9 mouse cellular contexts compared by ENCODE assay signal in the genomic region with DNA sequence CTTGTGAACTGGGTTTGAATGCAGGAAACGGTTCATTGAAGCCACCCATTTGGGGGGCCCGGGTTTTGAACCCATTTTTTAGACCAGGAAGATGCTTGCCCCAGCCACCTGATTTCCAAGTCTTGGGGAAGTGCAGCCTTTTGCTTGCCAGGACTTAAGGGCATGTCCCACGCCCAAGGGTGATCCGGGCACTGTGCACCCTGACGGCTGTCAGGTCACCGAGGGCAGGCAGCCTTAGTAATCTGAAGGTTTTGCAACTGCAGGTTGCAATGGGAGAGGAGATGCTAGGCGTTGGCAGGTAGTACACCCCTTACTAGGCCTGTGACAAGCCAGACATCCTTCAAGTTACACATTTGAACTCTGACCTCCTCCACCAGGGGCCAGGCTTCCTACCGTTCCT. TPM values are rescaled to one million over a fixed set of nuclear protein-coding genes. Genes with fewer than 3 reads are reported as not detected.
A peak's percentile ranks its signal among the peaks of the same experiment; 100 is the strongest.
DNase-seq lines count a peak whose midpoint lies in the region; ATAC-seq and TF ChIP-seq lines count a peak whose summit lies in the region.
"Had no signal": no experiment of that assay in that cellular context is flagged by ENCODE, and none has a peak within 500 bp of the region (broad histone marks: within the 10 kb centered on the region; RNA-seq: fewer than 3 reads in every experiment).

No protein-coding gene starts in this region.

- peaks cover 7% of the 10 kb centered on the region for H3K4me1 ChIP-seq in lung, embryonic 16.5 days (replicated peaks; ENCODE audit: control insufficient read depth, insufficient read depth, low read length)
- peaks cover 13% of the 10 kb centered on the region for H3K4me1 ChIP-seq in limb, embryonic 12.5 days (replicated peaks)
- peaks cover 13% of the 10 kb centered on the region for H3K4me1 ChIP-seq in olfactory bulb, adult 2 months (ENCODE audit: control insufficient read depth, insufficient read depth, low read length)

- no peak overlapping the region for H3K27ac ChIP-seq in lung, embryonic 16.5 days (ENCODE audit: low read length)
- H3K27ac ChIP-seq in limb, embryonic 12.5 days = peak overlapping the region; percentile 41; the same call in 1 of the 2 replicates
- no peak overlapping the region for H3K27ac ChIP-seq in olfactory bulb, adult 2 months (ENCODE audit: insufficient read depth, low read depth, low read length)

- no peaks in the 10 kb centered on the region for H3K27me3 ChIP-seq in lung, embryonic 16.5 days (ENCODE audit: control insufficient read depth, insufficient read depth, low read depth, low read length)
- no peaks in the 10 kb centered on the region for H3K27me3 ChIP-seq in limb, embryonic 12.5 days

- peak overlapping the region; percentile 68 for H3K4me3 ChIP-seq in lung, embryonic 16.5 days (ENCODE audit: low read length)
- H3K4me3 ChIP-seq in limb, embryonic 12.5 days (replicated peaks) = peak overlapping the region; percentile 58
- H3K4me3 ChIP-seq in olfactory bulb, adult 2 months (ENCODE audit: insufficient read depth, low read depth, low read length) = peak overlapping the region; percentile 86
- H3K4me3 ChIP-seq: myocyte had no signal

- no peak for TF ChIP-seq CTCF in olfactory bulb, adult 2 months (IDR thresholded peaks at IDR 0.05; ENCODE audit: insufficient read depth, low read depth, low read length)

- no peak for TF ChIP-seq POLR2A in olfactory bulb, adult 2 months (IDR thresholded peaks at IDR 0.05; ENCODE audit: insufficient read depth, low read depth, low read length)

- peak overlapping the region; percentile 74 for H3K9ac ChIP-seq in lung, embryonic 16.5 days (ENCODE audit: low read length)
- H3K9ac ChIP-seq in limb, embryonic 12.5 days (replicated peaks) = peak overlapping the region; percentile 65

- peak overlapping the region; percentile 83 for H3K4me2 ChIP-seq in lung, embryonic 16.5 days (ENCODE audit: low read depth, low read length)
- peak overlapping the region; percentile 73 for H3K4me2 ChIP-seq in limb, embryonic 12.5 days

- 46% methylated on average over 8 of the region's 8 CpGs for WGBS in lung, embryonic 16.5 days
- WGBS in limb, embryonic 12.5 days = 42% methylated on average over 8 of the region's 8 CpGs
- 52% methylated on average over 8 of the region's 8 CpGs for WGBS in olfactory bulb, adult 2 months

- no peak for ATAC-seq in CD4-positive, CD25-positive, alpha-beta regulatory T cell, adult 4 months
- no peak for ATAC-seq in lung, embryonic 16.5 days (ENCODE audit: low read depth)
- no peak for ATAC-seq in limb, embryonic 12.5 days (ENCODE audit: insufficient number of reproducible peaks, insufficient read depth, low FRiP score, low TSS enrichment, low read depth)

- no peaks in the 10 kb centered on the region for H3K36me3 ChIP-seq in lung, embryonic 16.5 days (ENCODE audit: control insufficient read depth, insufficient read depth, low read length)
- H3K36me3 ChIP-seq in limb, embryonic 12.5 days = peaks cover 5% of the 10 kb centered on the region; the same call in 1 of the 2 replicates

- peak; percentile 15 for DNase-seq in CD4-positive, CD25-positive, alpha-beta regulatory T cell, adult 2 months (ENCODE audit: low read depth, low spot score)
- no peak for DNase-seq in lung, postnatal 25 days (ENCODE audit: low spot score)
- DNase-seq in left cerebral cortex, adult 18-20 months (ENCODE audit: low spot score in 2 of 2) = no peak
- DNase-seq in cerebellum, postnatal 4 days (ENCODE audit: low spot score in 2 of 2) = no peak

- H3K9me3 ChIP-seq in lung, embryonic 16.5 days (ENCODE audit: control insufficient read depth, low read length) = no peaks in the 10 kb centered on the region
- H3K9me3 ChIP-seq in limb, embryonic 12.5 days = no peaks in the 10 kb centered on the region

RNA-seq across cellular contexts. Expression of gene Ttc38, which starts 0.5 kb away (rescaled TPM):
- polyA plus RNA-seq in CD4-positive, CD25-positive, alpha-beta regulatory T cell, adult 4 months (2017; shearing (Covaris generic)) = 10 to 100 TPM; 17.6 to 22.4 TPM
- polyA plus RNA-seq in lung, embryonic 16.5 days (2015; fragmentation: Nextera tagmentation; extraction: Ambion mirVana) = 6.4 and 6.8 TPM in 2 replicates
- polyA plus RNA-seq in limb, embryonic 12.5 days (2016; fragmentation: Nextera tagmentation; extraction: Ambion mirVana) = 4.9 and 5.3 TPM in 2 replicates
- polyA plus RNA-seq in olfactory bulb, adult 2 months (2012; ENCODE audit: insufficient read depth, insufficient read length, low replicate concordance, missing spikeins) = not detected in 2 replicates
- total RNA-seq in left cerebral cortex, adult 18-20 months (2021) = 1 to 10 TPM; 5.7 to 9.0 TPM

RNA-seq across cellular contexts. Expression of gene Pkdrej, which starts 11.1 kb away (rescaled TPM):
- not detected for polyA plus RNA-seq in CD4-positive, CD25-positive, alpha-beta regulatory T cell, adult 4 months (2017; shearing (Covaris generic))
- 0.10 and 0.14 TPM in 2 replicates for polyA plus RNA-seq in lung, embryonic 16.5 days (2015; fragmentation: Nextera tagmentation; extraction: Ambion mirVana)
- polyA plus RNA-seq in limb, embryonic 12.5 days (2016; fragmentation: Nextera tagmentation; extraction: Ambion mirVana) = 0.12 and 0.13 TPM in 2 replicates
- polyA plus RNA-seq in olfactory bulb, adult 2 months (2012; ENCODE audit: insufficient read depth, insufficient read length, low replicate concordance, missing spikeins) = not detected in 2 replicates
- 1 to 10 TPM in 1 of 2 experiments, under 1 TPM in 1; 0.94 to 1.0 TPM for total RNA-seq in left cerebral cortex, adult 18-20 months (2021)
- polyA plus RNA-seq: myocyte had no signal

RNA-seq across cellular contexts. Expression of gene Cdpf1, which starts 21.1 kb away (rescaled TPM):
- polyA plus RNA-seq in CD4-positive, CD25-positive, alpha-beta regulatory T cell, adult 4 months (2017; shearing (Covaris generic)) = 10 to 100 TPM; 43.6 to 52.3 TPM
- 33.8 and 43.5 TPM in 2 replicates for polyA plus RNA-seq in lung, embryonic 16.5 days (2015; fragmentation: Nextera tagmentation; extraction: Ambion mirVana)
- polyA plus RNA-seq in limb, embryonic 12.5 days (2016; fragmentation: Nextera tagmentation; extraction: Ambion mirVana) = 22.8 and 24.5 TPM in 2 replicates
- not detected in 2 replicates for polyA plus RNA-seq in olfactory bulb, adult 2 months (2012; ENCODE audit: insufficient read depth, insufficient read length, low replicate concordance, missing spikeins)
- 10 to 100 TPM; 19.3 to 21.3 TPM for total RNA-seq in left cerebral cortex, adult 18-20 months (2021)

RNA-seq across cellular contexts. Expression of gene Gtse1, which starts 26.9 kb away (rescaled TPM):
- 1 to 10 TPM; 3.0 to 7.1 TPM for polyA plus RNA-seq in CD4-positive, CD25-positive, alpha-beta regulatory T cell, adult 4 months (2017; shearing (Covaris generic))
- polyA plus RNA-seq in lung, embryonic 16.5 days (2015; fragmentation: Nextera tagmentation; extraction: Ambion mirVana) = 30.5 and 32.5 TPM in 2 replicates
- polyA plus RNA-seq in limb, embryonic 12.5 days (2016; fragmentation: Nextera tagmentation; extraction: Ambion mirVana) = 35.9 and 36.1 TPM in 2 replicates
- polyA plus RNA-seq in olfactory bulb, adult 2 months (2012; ENCODE audit: insufficient read depth, insufficient read length, low replicate concordance, missing spikeins) = not detected in 2 replicates
- under 1 TPM; 0.14 to 0.28 TPM for total RNA-seq in left cerebral cortex, adult 18-20 months (2021)

RNA-seq across cellular contexts. Expression of gene Trmu, which starts 46.5 kb away (rescaled TPM):
- 10 to 100 TPM; 40.6 to 50.3 TPM for polyA plus RNA-seq in CD4-positive, CD25-positive, alpha-beta regulatory T cell, adult 4 months (2017; shearing (Covaris generic))
- 41.6 and 48.8 TPM in 2 replicates for polyA plus RNA-seq in lung, embryonic 16.5 days (2015; fragmentation: Nextera tagmentation; extraction: Ambion mirVana)
- 46.7 and 51.7 TPM in 2 replicates for polyA plus RNA-seq in limb, embryonic 12.5 days (2016; fragmentation: Nextera tagmentation; extraction: Ambion mirVana)
- not detected in 2 replicates for polyA plus RNA-seq in olfactory bulb, adult 2 months (2012; ENCODE audit: insufficient read depth, insufficient read length, low replicate concordance, missing spikeins)
- 10 to 100 TPM; 21.9 to 28.3 TPM for total RNA-seq in left cerebral cortex, adult 18-20 months (2021)

Comparison
In these comparisons a context has a peak if more than half of its experiments do, and no peak if none do; other contexts are left out.
1. RNA of gene Cdpf1, which starts 21.1 kb away (polyA plus RNA-seq): 43.6 to 52.3 TPM in CD4-positive, CD25-positive, alpha-beta regulatory T cell, adult 4 months, 33.8 to 43.5 TPM in lung, embryonic 16.5 days and 22.8 to 24.5 TPM in limb, embryonic 12.5 days; not detected in olfactory bulb, adult 2 months; every median in the first group is over 10 times any median in the second.
2. Peak in every context shown above with its lines, with median percentiles within 50 percentile points of each other: H3K4me3 ChIP-seq.